Mouse (Mus musculus): ENCODE results near the gene Pcbp3. TPM values are rescaled to one million over a fixed set of nuclear protein-coding genes. Genes with fewer than 3 reads are reported as not detected.
A peak's percentile ranks its signal among the peaks of the same experiment; 100 is the strongest.

Pcbp3 gene
- polyA plus RNA-seq (2014; fragmentation: Nextera tagmentation; extraction: Ambion mirVana) = 29.0 and 30.3 TPM in 2 replicates

GRCm38 (mm10) chr10:76961790-76962489 is at the start of gene Pcbp3:
Gene Pcbp3, minus strand, starts transcription at chr10:76961887.
- peak within 1 kb of the TSS; percentile 51 for H3K9ac ChIP-seq (ENCODE audit: low read length)
- H3K36me3 ChIP-seq (ENCODE audit: control insufficient read depth, insufficient read depth, low read length) = 0 out of 2 replicates have a peak, but pooled peaks cover 3% of the 10 kb centered on the region
- peaks cover 24% of the 10 kb centered on the region for H3K4me1 ChIP-seq (replicated peaks; ENCODE audit: control insufficient read depth, insufficient read depth, low read length)
- peak within 1 kb of the TSS; percentile 97 for H3K4me2 ChIP-seq (ENCODE audit: low read length)
- peak; percentile 98 for ATAC-seq (replicated peaks; ENCODE audit: low FRiP score, low TSS enrichment, low read depth)
- peak within 1 kb of the TSS; percentile 62 for H3K4me3 ChIP-seq (ENCODE audit: low read depth, low read length)
- no peak within 1 kb of the TSS for H3K27ac ChIP-seq (ENCODE audit: low read depth)
- peak; percentile 94 for DNase-seq (ENCODE audit: low spot score)
- no peaks in the 10 kb centered on the region for H3K9me3 ChIP-seq (ENCODE audit: control insufficient read depth, low read length)
- 2% methylated on average over 53 of the region's 62 CpGs for WGBS
- no peaks in the 10 kb centered on the region for H3K27me3 ChIP-seq (replicated peaks; ENCODE audit: control insufficient read depth, insufficient read depth, low read length)

GRCm38 (mm10) chr10:77008698-77009097 is 47.0 kb upstream of the Pcbp3 start:
- Histone ChIP-seq H3K4me3 (ENCODE audit: low read depth, low read length) (no peak overlapping the region), H3K9me3 (ENCODE audit: control insufficient read depth, low read length) (no peaks in the 10 kb centered on the region), H3K9ac (ENCODE audit: low read length) (no peak overlapping the region), H3K27me3 (replicated peaks; ENCODE audit: control insufficient read depth, insufficient read depth, low read length) (no peaks in the 10 kb centered on the region), H3K36me3 (ENCODE audit: control insufficient read depth, insufficient read depth, low read length) (no peaks in the 10 kb centered on the region), H3K4me1 (replicated peaks; ENCODE audit: control insufficient read depth, insufficient read depth, low read length) (peaks cover 10% of the 10 kb centered on the region), H3K4me2 (ENCODE audit: low read length) (no peak overlapping the region), H3K27ac (ENCODE audit: low read depth) (peak overlapping the region; percentile 54; the same call in 1 of the 2 replicates)
- 79% methylated on average over 3 of the region's 3 CpGs for WGBS
- no peak for ATAC-seq (replicated peaks; ENCODE audit: low FRiP score, low TSS enrichment, low read depth)
- DNase-seq (ENCODE audit: low spot score) = no peak

- H3K4me3 ChIP-seq (ENCODE audit: low read depth, low read length) = no peak overlapping the region
- H3K27me3 ChIP-seq (replicated peaks; ENCODE audit: control insufficient read depth, insufficient read depth, low read length) = no peaks in the 10 kb centered on the region
- H3K9me3 ChIP-seq (ENCODE audit: control insufficient read depth, low read length) = no peaks in the 10 kb centered on the region
- no peaks in the 10 kb centered on the region for H3K36me3 ChIP-seq (ENCODE audit: control insufficient read depth, insufficient read depth, low read length)
- peaks cover 10% of the 10 kb centered on the region for H3K4me1 ChIP-seq (replicated peaks; ENCODE audit: control insufficient read depth, insufficient read depth, low read length)
- 27% methylated on average over 9 of the region's 9 CpGs for WGBS
- no peak overlapping the region for H3K4me2 ChIP-seq (ENCODE audit: low read length)
- H3K27ac ChIP-seq (ENCODE audit: low read depth) = peak overlapping the region; percentile 47; the same call in 1 of the 2 replicates
- no peak for DNase-seq (ENCODE audit: low spot score)
- no peak overlapping the region for H3K9ac ChIP-seq (ENCODE audit: low read length)
- ATAC-seq (replicated peaks; ENCODE audit: low FRiP score, low TSS enrichment, low read depth) = 0 out of 2 replicates have a peak, but pooled peaks have one; percentile 37
These were observed 46.4 kb upstream of the Pcbp3 start for GRCm38 (mm10) chr10:77008109-77008561.

- H3K9ac ChIP-seq (ENCODE audit: low read length) = no peak overlapping the region
- no peaks in the 10 kb centered on the region for H3K36me3 ChIP-seq (ENCODE audit: control insufficient read depth, insufficient read depth, low read length)
- 38% methylated on average over 8 of the region's 8 CpGs for WGBS
- peaks cover 10% of the 10 kb centered on the region for H3K4me1 ChIP-seq (replicated peaks; ENCODE audit: control insufficient read depth, insufficient read depth, low read length)
- no peaks in the 10 kb centered on the region for H3K9me3 ChIP-seq (ENCODE audit: control insufficient read depth, low read length)
- ATAC-seq (replicated peaks; ENCODE audit: low FRiP score, low TSS enrichment, low read depth) = no peak
- no peak for DNase-seq (ENCODE audit: low spot score)
- no peak overlapping the region for H3K4me3 ChIP-seq (ENCODE audit: low read depth, low read length)
- H3K4me2 ChIP-seq (ENCODE audit: low read length) = no peak overlapping the region
- H3K27ac ChIP-seq (ENCODE audit: low read depth) = peak overlapping the region; percentile 47; the same call in 1 of the 2 replicates
- H3K27me3 ChIP-seq (replicated peaks; ENCODE audit: control insufficient read depth, insufficient read depth, low read length) = no peaks in the 10 kb centered on the region
These were observed 45.9 kb upstream of the Pcbp3 start for GRCm38 (mm10) chr10:77007433-77008108.

GRCm38 (mm10) chr10:77004936-77005335 is 43.2 kb upstream of the Pcbp3 start:
- Histone ChIP-seq H3K27me3 (replicated peaks; ENCODE audit: control insufficient read depth, insufficient read depth, low read length) (no peaks in the 10 kb centered on the region), H3K4me1 (replicated peaks; ENCODE audit: control insufficient read depth, insufficient read depth, low read length) (peaks cover 10% of the 10 kb centered on the region), H3K9me3 (ENCODE audit: control insufficient read depth, low read length) (no peaks in the 10 kb centered on the region), H3K4me3 (ENCODE audit: low read depth, low read length) (no peak overlapping the region), H3K36me3 (ENCODE audit: control insufficient read depth, insufficient read depth, low read length) (no peaks in the 10 kb centered on the region), H3K9ac (ENCODE audit: low read length) (no peak overlapping the region), H3K4me2 (ENCODE audit: low read length) (no peak overlapping the region), H3K27ac (ENCODE audit: low read depth) (no peak overlapping the region)
- ATAC-seq (replicated peaks; ENCODE audit: low FRiP score, low TSS enrichment, low read depth) (no peak), DNase-seq (ENCODE audit: low spot score) (no peak)
- WGBS = 23% methylated on average over 7 of the region's 7 CpGs

GRCm38 (mm10) chr10:76997759-76998513 is 36.2 kb upstream of the Pcbp3 start:
- Histone ChIP-seq H3K9me3 (ENCODE audit: control insufficient read depth, low read length) (no peaks in the 10 kb centered on the region), H3K4me1 (replicated peaks; ENCODE audit: control insufficient read depth, insufficient read depth, low read length) (no peaks in the 10 kb centered on the region), H3K4me3 (ENCODE audit: low read depth, low read length) (no peak overlapping the region), H3K27me3 (replicated peaks; ENCODE audit: control insufficient read depth, insufficient read depth, low read length) (no peaks in the 10 kb centered on the region), H3K4me2 (ENCODE audit: low read length) (no peak overlapping the region), H3K27ac (ENCODE audit: low read depth) (no peak overlapping the region), H3K9ac (ENCODE audit: low read length) (no peak overlapping the region), H3K36me3 (ENCODE audit: control insufficient read depth, insufficient read depth, low read length) (no peaks in the 10 kb centered on the region)
- 62% methylated on average over 17 of the region's 17 CpGs for WGBS
- peak; percentile 64 for DNase-seq (ENCODE audit: low spot score)
- no peak for ATAC-seq (replicated peaks; ENCODE audit: low FRiP score, low TSS enrichment, low read depth)

GRCm38 (mm10) chr10:76992456-76992855 is 30.8 kb upstream of the Pcbp3 start:
- Histone ChIP-seq H3K36me3 (ENCODE audit: control insufficient read depth, insufficient read depth, low read length) (no peaks in the 10 kb centered on the region), H3K4me2 (ENCODE audit: low read length) (no peak overlapping the region), H3K27ac (ENCODE audit: low read depth) (no peak overlapping the region), H3K27me3 (replicated peaks; ENCODE audit: control insufficient read depth, insufficient read depth, low read length) (no peaks in the 10 kb centered on the region), H3K4me1 (replicated peaks; ENCODE audit: control insufficient read depth, insufficient read depth, low read length) (no peaks in the 10 kb centered on the region), H3K9ac (ENCODE audit: low read length) (no peak overlapping the region), H3K9me3 (ENCODE audit: control insufficient read depth, low read length) (no peaks in the 10 kb centered on the region), H3K4me3 (ENCODE audit: low read depth, low read length) (no peak overlapping the region)
- DNase-seq (ENCODE audit: low spot score) (no peak), ATAC-seq (replicated peaks; ENCODE audit: low FRiP score, low TSS enrichment, low read depth) (no peak)
- WGBS = 62% methylated on average over 3 of the region's 3 CpGs

- no peaks in the 10 kb centered on the region for H3K9me3 ChIP-seq (ENCODE audit: control insufficient read depth, low read length)
- H3K27me3 ChIP-seq (replicated peaks; ENCODE audit: control insufficient read depth, insufficient read depth, low read length) = no peaks in the 10 kb centered on the region
- no peak for DNase-seq (ENCODE audit: low spot score)
- no peak overlapping the region for H3K4me3 ChIP-seq (ENCODE audit: low read depth, low read length)
- no peak for ATAC-seq (replicated peaks; ENCODE audit: low FRiP score, low TSS enrichment, low read depth)
- no peak overlapping the region for H3K27ac ChIP-seq (ENCODE audit: low read depth)
- H3K9ac ChIP-seq (ENCODE audit: low read length) = no peak overlapping the region
- H3K4me2 ChIP-seq (ENCODE audit: low read length) = no peak overlapping the region
- no peaks in the 10 kb centered on the region for H3K36me3 ChIP-seq (ENCODE audit: control insufficient read depth, insufficient read depth, low read length)
- no peaks in the 10 kb centered on the region for H3K4me1 ChIP-seq (replicated peaks; ENCODE audit: control insufficient read depth, insufficient read depth, low read length)
- 88% methylated on average over 5 of the region's 5 CpGs for WGBS
These were observed 26.9 kb upstream of the Pcbp3 start for GRCm38 (mm10) chr10:76988586-76988985.
